38 mouse cellular contexts compared by ENCODE assay signal in the genomic region with DNA sequence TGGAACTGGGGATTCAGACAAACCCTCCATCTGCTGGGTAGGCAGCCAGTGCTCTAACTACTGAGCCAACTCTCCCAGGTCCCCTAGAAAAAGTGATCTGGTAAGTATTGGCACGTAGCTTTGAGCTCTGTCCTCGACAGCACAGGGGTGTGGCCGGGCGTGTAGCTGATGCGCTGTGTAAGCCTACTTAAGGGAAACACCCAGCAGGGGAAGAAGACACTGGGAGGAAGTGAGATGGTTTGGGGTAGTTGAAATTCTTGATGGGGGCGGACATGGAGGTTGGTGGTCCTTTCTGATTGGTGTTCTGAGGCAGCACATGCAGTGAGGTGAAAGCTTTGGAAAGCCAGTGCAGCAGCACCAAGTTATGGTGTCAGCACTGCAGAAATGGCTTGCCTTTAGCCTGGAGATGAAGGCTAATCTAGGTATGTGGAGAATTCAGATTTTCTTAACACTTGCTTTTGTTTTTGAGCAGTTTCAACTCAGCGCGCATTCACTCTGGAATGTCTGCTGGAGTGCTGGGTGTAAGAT. TPM values are rescaled to one million over a fixed set of nuclear protein-coding genes. Genes with fewer than 3 reads are reported as not detected.
DNase-seq lines count a peak whose midpoint lies in the region; ATAC-seq and TF ChIP-seq lines count a peak whose summit lies in the region.
"Had no signal": no experiment of that assay in that cellular context is flagged by ENCODE, and none has a peak within 500 bp of the region (broad histone marks: within the 10 kb centered on the region; RNA-seq: fewer than 3 reads in every experiment).

No protein-coding gene starts in this region.

- intact Hi-C loops in heart, postnatal 36 days (cut with DNase I) = no loop called here

- 62% methylated on average over 8 of the region's 8 CpGs for WGBS in liver, embryonic 13.5 days (ENCODE audit: insufficient replicate concordance)

- TF ChIP-seq CTCF in CH12.LX (conservative IDR thresholded peaks at IDR 0.05 in 1 of 2, IDR thresholded peaks at IDR 0.05 in 1 of 2; ENCODE audit: low read depth in 2 of 2, low read length in 2 of 2) = no peak

- no peak overlapping the region for H3K4me2 ChIP-seq in CH12.LX (ENCODE audit: insufficient read depth, low read depth, poor library complexity, severe bottlenecking)
- H3K4me2 ChIP-seq in liver, embryonic 13.5 days = no peak overlapping the region
- H3K4me2 ChIP-seq: embryonic facial prominence, embryonic 15.5 days; forebrain, embryonic 12.5 days; heart, embryonic 15.5 days; hindbrain, embryonic 12.5 days; intestine, embryonic 15.5 days; limb, embryonic 13.5 days; liver, embryonic 15.5 days; lung, embryonic 15.5 days; midbrain, embryonic 12.5 days; neural tube, embryonic 15.5 days; stomach, embryonic 15.5 days had no signal

- H3K79me2 ChIP-seq in CH12.LX (replicated peaks; ENCODE audit: control insufficient read depth, extremely low read depth, insufficient read depth, poor library complexity, severe bottlenecking) = no peaks in the 10 kb centered on the region; the same call in 1 of the 2 replicates

- H3K27ac ChIP-seq in CH12.LX (ENCODE audit: insufficient read depth, low read depth) = no peak overlapping the region
- H3K27ac ChIP-seq in liver, embryonic 13.5 days = no peak overlapping the region
- H3K27ac ChIP-seq: embryonic facial prominence, embryonic 10.5 days; embryonic facial prominence, embryonic 15.5 days; forebrain, embryonic 12.5 days; heart, embryonic 10.5 days; heart, embryonic 15.5 days; hindbrain, embryonic 12.5 days; hindbrain, postnatal 0 days; intestine, embryonic 15.5 days; layer of hippocampus, adult 2 months; limb, embryonic 13.5 days; liver, embryonic 15.5 days; lung, embryonic 15.5 days; midbrain, embryonic 12.5 days; neural tube, embryonic 15.5 days; stomach, embryonic 15.5 days had no signal

- 0 out of 2 replicates have a peak, but pooled peaks have one; percentile 41 for ATAC-seq in liver, embryonic 13.5 days (ENCODE audit: low read depth)
- ATAC-seq in monocyte, adult 5-6 weeks (replicated peaks; ENCODE audit: insufficient number of reproducible peaks, low FRiP score, low TSS enrichment, poor library complexity, severe bottlenecking) = peak; percentile 74
- ATAC-seq: CD4-positive, CD25-positive, alpha-beta regulatory T cell, adult 4 months; forebrain, postnatal 0 days; hindbrain, postnatal 0 days; intestine, embryonic 15.5 days; Patski had no signal

- H3K9ac ChIP-seq in CH12.LX (ENCODE audit: insufficient read depth, low read depth) = no peak overlapping the region
- H3K9ac ChIP-seq in liver, embryonic 13.5 days = no peak overlapping the region
- H3K9ac ChIP-seq: embryonic facial prominence, embryonic 15.5 days; forebrain, embryonic 12.5 days; forebrain, postnatal 0 days; heart, embryonic 15.5 days; hindbrain, embryonic 12.5 days; intestine, embryonic 15.5 days; limb, embryonic 13.5 days; liver, embryonic 15.5 days; lung, embryonic 15.5 days; midbrain, embryonic 12.5 days; neural tube, embryonic 15.5 days; stomach, embryonic 15.5 days had no signal

- TF ChIP-seq POLR2A in CH12.LX (IDR thresholded peaks at IDR 0.05; ENCODE audit: low read depth, low read length) = no peak

- in situ Hi-C loops in CH12.LX (cut with MboI; ENCODE audit: low pct_ligation_motif_present, low pct_unique_long_range_greater_than_20kb, low sequenced_read_pairs) = no loop called here

- no peak overlapping the region for H3K4me3 ChIP-seq in CH12.LX (replicated peaks in 1 of 3; ENCODE audit: low read depth in 2 of 3, low read length in 2 of 3, poor library complexity in 1 of 3)
- no peak overlapping the region for H3K4me3 ChIP-seq in liver, embryonic 13.5 days (replicated peaks)
- H3K4me3 ChIP-seq: embryonic facial prominence, embryonic 10.5 days; embryonic facial prominence, embryonic 15.5 days; forebrain, embryonic 12.5 days; heart, embryonic 10.5 days; heart, embryonic 15.5 days; hindbrain, embryonic 12.5 days; intestine, embryonic 15.5 days; layer of hippocampus, adult 2 months; limb, embryonic 13.5 days; liver, embryonic 15.5 days; lung, embryonic 15.5 days; megakaryocyte, embryonic 14.5 days; midbrain, embryonic 12.5 days; neural tube, embryonic 15.5 days; stomach, embryonic 15.5 days had no signal

- H3K36me3 ChIP-seq in CH12.LX (replicated peaks in 1 of 2; ENCODE audit: control insufficient read depth in 1 of 2, insufficient read depth in 1 of 2, low read length in 1 of 2) = peaks cover 78 to 90% of the 10 kb centered on the region in 2 experiments
- peaks cover 91% of the 10 kb centered on the region for H3K36me3 ChIP-seq in liver, embryonic 13.5 days

- TF ChIP-seq RAD21 in CH12.LX (IDR thresholded peaks at IDR 0.05; ENCODE audit: low read depth, low read length) = no peak

- H3K4me1 ChIP-seq in CH12.LX (ENCODE audit: control insufficient read depth in 1 of 2, insufficient read depth in 2 of 2) = no peaks in the 10 kb centered on the region
- H3K4me1 ChIP-seq in liver, embryonic 13.5 days (replicated peaks) = peaks cover 5% of the 10 kb centered on the region; the same call in 1 of the 2 replicates
- H3K4me1 ChIP-seq: embryonic facial prominence, embryonic 10.5 days; embryonic facial prominence, embryonic 15.5 days; forebrain, embryonic 12.5 days; heart, embryonic 10.5 days; heart, embryonic 15.5 days; hindbrain, embryonic 12.5 days; intestine, embryonic 15.5 days; limb, embryonic 13.5 days; lung, embryonic 15.5 days; midbrain, embryonic 12.5 days; neural tube, embryonic 15.5 days; stomach, embryonic 15.5 days had no signal

- DNase-seq in CH12.LX (ENCODE audit: extremely low read depth) = peak; percentile 15
- peak; percentile 91 for DNase-seq in R1 (ENCODE audit: low read depth, low spot score)
- peak; percentile 7 for DNase-seq in liver, embryonic 13.5 days
- DNase-seq in heart, postnatal 36 days = no peak
- DNase-seq in adrenal gland, postnatal 4 days (ENCODE audit: low spot score in 2 of 2) = no peak
- DNase-seq in heart, adult 9 months (ENCODE audit: low spot score in 2 of 2) = no peak
- DNase-seq: adrenal gland, postnatal 10 days; cerebellum, adult 2 months; cerebellum, postnatal 25 days; forebrain, postnatal 0 days; gastrocnemius, postnatal 10 days; kidney, adult 8-10 months; kidney, postnatal 14 days; right cerebral cortex, postnatal 25 days had no signal

- no peaks in the 10 kb centered on the region for H3K9me3 ChIP-seq in CH12.LX (replicated peaks; ENCODE audit: low read length)
- no peaks in the 10 kb centered on the region for H3K9me3 ChIP-seq in liver, embryonic 13.5 days (replicated peaks)
- H3K9me3 ChIP-seq: embryonic facial prominence, embryonic 10.5 days; embryonic facial prominence, embryonic 15.5 days; forebrain, embryonic 12.5 days; G1E; heart, embryonic 10.5 days; heart, embryonic 15.5 days; hindbrain, embryonic 12.5 days; intestine, embryonic 15.5 days; limb, embryonic 13.5 days; liver, embryonic 15.5 days; lung, embryonic 15.5 days; megakaryocyte, embryonic 14.5 days; midbrain, embryonic 12.5 days; neural tube, embryonic 15.5 days; stomach, embryonic 15.5 days had no signal

- no peak for TF ChIP-seq EP300 in CH12.LX (IDR thresholded peaks at IDR 0.05; ENCODE audit: low read length)

- H3K27me3 ChIP-seq in CH12.LX (replicated peaks) = no peaks in the 10 kb centered on the region
- no peaks in the 10 kb centered on the region for H3K27me3 ChIP-seq in liver, embryonic 13.5 days
- H3K27me3 ChIP-seq: embryonic facial prominence, embryonic 15.5 days; forebrain, embryonic 12.5 days; heart, embryonic 15.5 days; hindbrain, embryonic 12.5 days; intestine, embryonic 15.5 days; limb, embryonic 13.5 days; liver, embryonic 15.5 days; lung, embryonic 15.5 days; megakaryocyte, embryonic 14.5 days; midbrain, embryonic 12.5 days; neural tube, embryonic 15.5 days; Patski; stomach, embryonic 15.5 days had no signal

- dilution Hi-C loops in CH12.LX (cut with MboI; ENCODE audit: extremely low pct_ligation_motif_present, extremely low pct_unique_long_range_greater_than_20kb, low sequenced_read_pairs) = no loop called here

TF ChIP-seq in CH12.LX, 34 proteins besides CTCF, POLR2A, EP300 and RAD21:
- TF ChIP-seq ZKSCAN1 (IDR thresholded peaks at IDR 0.05; ENCODE audit: borderline replicate concordance, low read depth, low read length) = no peak
- no peak for TF ChIP-seq MAZ (IDR thresholded peaks at IDR 0.05; ENCODE audit: low read depth, low read length)
- no peak for TF ChIP-seq USF1 (IDR thresholded peaks at IDR 0.05; ENCODE audit: low read depth, low read length)
- TF ChIP-seq TBP (conservative IDR thresholded peaks at IDR 0.05; ENCODE audit: low read depth, low read length) = no peak

RNA-seq across cellular contexts. Expression of gene Rsl24d1, which starts 11.9 kb away (rescaled TPM):
- total RNA-seq in CH12.LX (2012; rRNA removed) (108 and 154 TPM in 2 replicates), CH12.LX (2014; rRNA removed) (335 and 365 TPM in 2 replicates)
- 193 and 202 TPM in 2 replicates for polyA plus RNA-seq in CH12.LX (2012; ENCODE audit: insufficient read length, low read depth)
- polyA plus RNA-seq in liver, embryonic 13.5 days (2015; fragmentation: Nextera tagmentation; extraction: Ambion mirVana) = 78.9 and 89.4 TPM in 2 replicates
- 52.8 to 89.3 TPM (median 60.9 TPM) in 3 replicates for total RNA-seq in monocyte, adult 5-6 weeks (2017)
- total RNA-seq in heart, postnatal 36 days (2021) = 10 to 100 TPM; 50.5 to 50.8 TPM
- total RNA-seq in adrenal gland, postnatal 4 days (2021) = 10 to 100 TPM; 71.7 to 73.9 TPM

RNA-seq across cellular contexts. Expression of gene Gm20509, which starts 22.8 kb away (rescaled TPM):
- not detected in 2 replicates for total RNA-seq in CH12.LX (2012; rRNA removed)
- not detected in 2 replicates for total RNA-seq in CH12.LX (2014; rRNA removed)
- polyA plus RNA-seq in CH12.LX (2012; ENCODE audit: insufficient read length, low read depth) = not detected in 2 replicates
- polyA plus RNA-seq in liver, embryonic 13.5 days (2015; fragmentation: Nextera tagmentation; extraction: Ambion mirVana) = not detected in 2 replicates
- 2.2 TPM in 1 of 3 replicates, not detected in the others for total RNA-seq in monocyte, adult 5-6 weeks (2017)
- total RNA-seq in heart, postnatal 36 days (2021) = not detected
- not detected for total RNA-seq in adrenal gland, postnatal 4 days (2021)
- total RNA-seq: adrenal gland, postnatal 10 days; forebrain, postnatal 0 days; G1E; gastrocnemius, postnatal 10 days; heart, postnatal 25 days; hindbrain, postnatal 0 days; left cerebral cortex, postnatal 36 days; midbrain, postnatal 0 days had no signal
- polyA plus RNA-seq: CD4-positive, CD25-positive, alpha-beta regulatory T cell, adult 4 months; cerebellum, adult 2 months; embryonic facial prominence, embryonic 10.5 days; embryonic facial prominence, embryonic 15.5 days; forebrain, embryonic 12.5 days; forebrain, postnatal 0 days; G1E; gonadal fat pad, adult 2 months; heart, embryonic 10.5 days; heart, embryonic 15.5 days; hindbrain, embryonic 12.5 days; hindbrain, postnatal 0 days; limb, embryonic 13.5 days; liver, embryonic 15.5 days; lung, embryonic 15.5 days; midbrain, embryonic 12.5 days; neural tube, embryonic 15.5 days; Patski; stomach, embryonic 15.5 days had no signal

RNA-seq across cellular contexts. Expression of gene Khdc3, which starts 23.5 kb away (rescaled TPM):
- total RNA-seq in CH12.LX (2012; rRNA removed) (0.17 and 0.21 TPM in 2 replicates), CH12.LX (2014; rRNA removed) (0.58 and 0.86 TPM in 2 replicates)
- polyA plus RNA-seq in CH12.LX (2012; ENCODE audit: insufficient read length, low read depth) = 0.70 and 0.84 TPM in 2 replicates
- polyA plus RNA-seq in liver, embryonic 13.5 days (2015; fragmentation: Nextera tagmentation; extraction: Ambion mirVana) = 0.09 TPM in 1 of 2 replicates, not detected in the other
- 1.3 TPM in 1 of 3 replicates, not detected in the others for total RNA-seq in monocyte, adult 5-6 weeks (2017)
- total RNA-seq in heart, postnatal 36 days (2021) = not detected
- total RNA-seq in adrenal gland, postnatal 4 days (2021) = 1 to 10 TPM; 1.3 to 1.5 TPM
- total RNA-seq: forebrain, postnatal 0 days; gastrocnemius, postnatal 10 days; heart, postnatal 25 days; hindbrain, postnatal 0 days had no signal
- polyA plus RNA-seq: embryonic facial prominence, embryonic 15.5 days; forebrain, embryonic 12.5 days; gonadal fat pad, adult 2 months; heart, embryonic 10.5 days; heart, embryonic 15.5 days; intestine, embryonic 15.5 days; lung, embryonic 15.5 days; midbrain, embryonic 12.5 days; Patski had no signal

Comparison
In these comparisons a context has a peak if more than half of its experiments do, and no peak if none do; other contexts are left out.
1. DNase-seq: peak in CH12.LX (single experiment), R1 (single experiment) and liver, embryonic 13.5 days (single experiment); none in heart, postnatal 36 days (0 of 2), adrenal gland, postnatal 4 days (0 of 2) and heart, adult 9 months (0 of 2).